Mouse (Mus musculus): ENCODE results near the gene Hamp.
"Not testable (repeated sequence)": the region's sequence is repeated elsewhere in the genome, so short reads cannot be mapped to it uniquely, and the experiment has no call there.

The Hamp gene

DNA sequence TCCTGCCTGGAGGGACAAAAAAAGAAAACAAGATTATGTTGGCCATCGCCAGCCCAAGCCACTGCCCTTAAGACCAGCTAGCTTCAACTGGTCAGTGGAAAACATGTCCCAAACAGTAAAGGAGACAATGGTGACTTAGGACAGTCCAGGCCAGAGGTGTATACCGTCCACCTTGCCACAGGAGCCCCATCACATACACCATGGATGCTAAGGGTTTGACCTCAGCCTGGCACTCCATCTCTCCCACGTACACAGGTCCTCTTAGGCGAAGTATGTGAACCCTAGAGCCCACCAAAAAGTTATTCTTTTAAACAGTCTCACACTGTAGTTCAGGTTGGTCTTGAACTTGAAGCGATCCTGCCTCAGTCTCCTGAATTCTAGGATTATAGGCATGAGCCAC is 19.0 kb upstream of the Hamp start:
- no peak for DNase-seq (ENCODE audit: low read depth, low spot score)

GRCm38 (mm10) chr7:30959786-30960349 is 16.0 kb upstream of the Hamp start:
- Histone ChIP-seq H3K36me3 (ENCODE audit: control insufficient read depth, insufficient read depth, low read length, poor library complexity, severe bottlenecking) (no peaks in the 10 kb centered on the region), H3K27me3 (ENCODE audit: control insufficient read depth, insufficient read depth, low read length, poor library complexity, severe bottlenecking) (no peaks in the 10 kb centered on the region)
- no peak for DNase-seq (ENCODE audit: low read depth, low spot score)

More for the DNA sequence above, 19.0 kb upstream of the Hamp start:
- H3K36me3 ChIP-seq (ENCODE audit: control insufficient read depth, insufficient read depth, low read length, poor library complexity, severe bottlenecking): no peaks in the 10 kb centered on the region
- no peaks in the 10 kb centered on the region for H3K27me3 ChIP-seq (ENCODE audit: control insufficient read depth, insufficient read depth, low read length, poor library complexity, severe bottlenecking)

GRCm38 (mm10) chr7:30958866-30959487 is 15.1 kb upstream of the Hamp start:
- no peak for DNase-seq (ENCODE audit: low read depth, low spot score)
- Histone ChIP-seq H3K36me3 (ENCODE audit: control insufficient read depth, insufficient read depth, low read length, poor library complexity, severe bottlenecking) (no peaks in the 10 kb centered on the region; the same call in 1 of the 2 replicates), H3K27me3 (ENCODE audit: control insufficient read depth, insufficient read depth, low read length, poor library complexity, severe bottlenecking) (no peaks in the 10 kb centered on the region)

DNA sequence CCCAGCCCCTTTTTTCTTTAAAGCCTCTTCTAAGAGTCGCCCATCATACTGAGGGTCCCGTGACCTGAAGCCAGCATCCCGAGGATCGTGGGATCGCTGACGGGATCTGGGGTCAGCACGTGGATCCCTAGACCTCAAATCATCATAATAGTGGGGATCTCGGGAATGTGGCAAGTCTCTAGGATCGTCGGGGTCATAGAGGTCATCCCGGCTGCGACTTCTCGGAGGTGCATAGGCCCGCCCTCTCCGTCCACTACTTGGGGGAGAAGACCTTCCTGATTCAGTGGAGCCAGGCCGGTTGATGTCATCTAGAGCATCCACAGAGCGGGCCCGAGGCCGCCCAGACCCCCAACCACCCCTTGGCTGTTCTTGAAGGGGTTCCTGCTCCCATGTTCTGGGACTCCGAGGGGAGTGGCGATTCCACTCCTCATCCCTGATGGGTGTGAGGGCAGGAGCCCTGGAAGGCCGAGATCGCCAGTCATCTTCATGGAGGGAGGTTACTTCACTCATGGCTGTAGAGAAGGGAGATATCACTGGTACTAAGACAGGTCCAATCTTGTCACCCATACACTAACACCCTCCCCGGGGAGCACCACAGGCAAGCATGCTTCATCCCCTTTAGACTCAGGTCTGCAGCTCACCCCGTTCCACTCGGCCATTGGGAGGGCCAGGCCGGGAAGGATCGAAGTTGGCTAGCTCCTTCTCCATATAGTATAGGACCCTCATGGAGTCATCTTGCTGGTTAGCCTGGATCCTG is 14.5 kb upstream of the Hamp start:
- H3K36me3 ChIP-seq (ENCODE audit: control insufficient read depth, insufficient read depth, low read length, poor library complexity, severe bottlenecking): peaks cover under 1% of the 10 kb centered on the region; the same call in 1 of the 2 replicates
- H3K27me3 ChIP-seq (ENCODE audit: control insufficient read depth, insufficient read depth, low read length, poor library complexity, severe bottlenecking): no peaks in the 10 kb centered on the region

GRCm38 (mm10) chr7:30957367-30957783 is 13.5 kb upstream of the Hamp start:
- no peaks in the 10 kb centered on the region for H3K27me3 ChIP-seq (ENCODE audit: control insufficient read depth, insufficient read depth, low read length, poor library complexity, severe bottlenecking)
- peak; percentile 93 for DNase-seq (ENCODE audit: low read depth, low spot score)
- peaks cover 5% of the 10 kb centered on the region for H3K36me3 ChIP-seq (ENCODE audit: control insufficient read depth, insufficient read depth, low read length, poor library complexity, severe bottlenecking)

More for the DNA sequence above, 14.5 kb upstream of the Hamp start:
- DNase-seq (ENCODE audit: low read depth, low spot score): no peak

DNA sequence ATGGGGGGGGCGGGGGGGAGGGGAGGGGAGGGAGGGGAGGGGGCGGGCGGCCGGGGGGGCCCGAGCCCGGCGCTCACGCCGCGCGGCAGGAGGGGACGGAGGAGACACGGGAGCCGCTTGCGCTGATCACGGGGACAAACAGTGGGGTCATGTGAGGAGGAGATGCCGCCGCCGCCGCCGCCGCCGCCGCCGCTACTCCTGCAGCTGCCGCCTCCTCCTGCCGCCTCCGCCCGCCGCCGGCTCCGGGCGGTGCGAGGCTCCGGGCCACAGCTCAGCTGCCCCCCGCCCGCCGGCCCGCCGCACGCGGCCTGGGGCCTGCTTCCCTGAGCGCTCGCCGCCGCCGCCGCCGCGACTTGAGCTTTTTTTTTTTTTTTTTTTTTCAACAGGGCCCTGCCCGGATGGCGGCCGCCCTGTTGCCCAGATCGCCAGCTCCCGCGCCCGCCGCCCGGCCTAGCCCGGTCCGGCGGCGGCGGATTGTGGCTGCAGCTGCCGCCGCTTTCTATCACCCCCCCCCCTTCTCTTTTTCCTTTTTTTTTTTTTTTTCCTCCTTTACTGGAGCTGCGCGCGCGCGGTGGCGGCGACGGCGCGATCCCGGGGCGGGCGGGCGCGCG is 13.0 kb upstream of the Hamp start, which contains the start of gene Usf2:
Gene Usf2 (minus strand): TSS at position 48 of the 611 bp plus-strand sequence.
- DNase-seq (ENCODE audit: low read depth, low spot score): peak; percentile 87
- no peaks in the 10 kb centered on the region for H3K27me3 ChIP-seq (ENCODE audit: control insufficient read depth, insufficient read depth, low read length, poor library complexity, severe bottlenecking)
- peaks cover 5% of the 10 kb centered on the region for H3K36me3 ChIP-seq (ENCODE audit: control insufficient read depth, insufficient read depth, low read length, poor library complexity, severe bottlenecking)

GRCm38 (mm10) chr7:30956357-30956751 is 12.5 kb upstream of the Hamp start:
- no peaks in the 10 kb centered on the region for H3K27me3 ChIP-seq (ENCODE audit: control insufficient read depth, insufficient read depth, low read length, poor library complexity, severe bottlenecking)
- DNase-seq (ENCODE audit: low read depth, low spot score): no peak

DNA sequence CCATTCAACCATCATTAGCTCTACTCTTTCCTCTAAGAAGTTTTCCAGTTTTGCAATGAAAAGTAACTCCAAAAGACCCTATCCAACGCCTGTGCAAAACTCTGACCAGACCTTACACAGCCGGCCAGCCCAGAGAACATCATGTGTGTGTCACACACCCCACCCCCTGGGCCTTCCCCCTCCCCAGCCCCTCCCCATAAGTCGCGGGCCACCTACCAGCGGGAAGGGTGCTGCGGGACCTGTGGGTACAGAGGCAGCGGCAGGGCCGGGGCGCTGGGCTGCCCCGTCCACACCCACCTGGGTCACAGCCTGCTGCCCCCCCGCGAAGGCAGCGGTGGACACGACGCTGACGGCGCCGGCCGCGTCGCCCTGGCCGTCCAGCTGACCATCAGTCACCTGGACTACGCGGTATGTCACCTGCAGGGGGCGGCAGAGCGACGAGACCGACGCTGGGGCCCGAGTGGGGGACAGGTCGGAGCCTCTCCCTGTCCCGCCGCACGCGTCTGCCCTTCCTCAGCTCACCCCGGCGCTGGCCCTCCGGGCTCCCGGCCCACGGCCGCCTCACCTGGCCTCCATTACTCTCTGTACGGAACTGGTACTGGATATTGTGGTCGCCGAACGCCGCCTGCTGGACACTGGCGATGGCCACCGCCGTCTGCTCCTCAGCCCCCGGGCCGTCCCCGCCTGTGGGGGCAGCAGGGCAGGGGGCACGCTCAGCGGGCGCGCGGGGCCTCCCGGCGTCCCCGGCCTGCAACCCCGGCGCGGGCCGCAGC is 11.9 kb upstream of the Hamp start:
- H3K36me3 ChIP-seq (ENCODE audit: control insufficient read depth, insufficient read depth, low read length, poor library complexity, severe bottlenecking): peaks cover 5% of the 10 kb centered on the region
- peak; percentile 83 for DNase-seq (ENCODE audit: low read depth, low spot score)
- H3K27me3 ChIP-seq (ENCODE audit: control insufficient read depth, insufficient read depth, low read length, poor library complexity, severe bottlenecking): no peaks in the 10 kb centered on the region

More at GRCm38 (mm10) chr7:30956357-30956751, 12.5 kb upstream of the Hamp start:
- H3K36me3 ChIP-seq (ENCODE audit: control insufficient read depth, insufficient read depth, low read length, poor library complexity, severe bottlenecking): peaks cover 5% of the 10 kb centered on the region

- DNase-seq (ENCODE audit: low read depth, low spot score): no peak
- H3K36me3 ChIP-seq (ENCODE audit: control insufficient read depth, insufficient read depth, low read length, poor library complexity, severe bottlenecking): peaks cover 5% of the 10 kb centered on the region
- no peaks in the 10 kb centered on the region for H3K27me3 ChIP-seq (ENCODE audit: control insufficient read depth, insufficient read depth, low read length, poor library complexity, severe bottlenecking)
These were observed 11.2 kb upstream of the Hamp start for GRCm38 (mm10) chr7:30954971-30955520.

DNA sequence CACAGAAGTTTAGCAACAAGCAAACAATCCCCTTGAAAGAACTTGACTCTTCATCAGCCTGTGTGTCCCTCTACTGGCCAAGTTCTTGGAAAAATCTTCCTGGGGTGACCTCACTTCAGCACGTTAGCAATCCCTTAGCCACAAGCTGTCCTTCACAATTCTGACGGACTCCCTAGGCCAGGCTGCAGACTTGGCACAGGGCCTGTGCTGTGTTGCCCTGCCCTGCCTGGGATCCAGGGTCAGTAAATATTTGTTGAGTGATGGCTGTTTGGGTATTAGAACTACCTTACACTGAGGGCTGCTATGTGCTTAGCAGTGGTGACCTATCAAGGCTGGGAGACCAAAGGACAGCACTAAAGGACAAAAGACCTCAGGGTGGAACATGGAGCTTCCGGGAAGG is 10.2 kb upstream of the Hamp start:
- Histone ChIP-seq H3K36me3 (ENCODE audit: control insufficient read depth, insufficient read depth, low read length, poor library complexity, severe bottlenecking) (peaks cover 6% of the 10 kb centered on the region), H3K27me3 (ENCODE audit: control insufficient read depth, insufficient read depth, low read length, poor library complexity, severe bottlenecking) (no peaks in the 10 kb centered on the region)
- no peak for DNase-seq (ENCODE audit: low read depth, low spot score)

- DNase-seq (ENCODE audit: low read depth, low spot score): no peak
- no peaks in the 10 kb centered on the region for H3K27me3 ChIP-seq (ENCODE audit: control insufficient read depth, insufficient read depth, low read length, poor library complexity, severe bottlenecking)
- H3K36me3 ChIP-seq (ENCODE audit: control insufficient read depth, insufficient read depth, low read length, poor library complexity, severe bottlenecking): peaks cover 8% of the 10 kb centered on the region
These were observed 9.6 kb upstream of the Hamp start for GRCm38 (mm10) chr7:30953459-30953858.

GRCm38 (mm10) chr7:30952441-30953265 is 8.8 kb upstream of the Hamp start:
- H3K36me3 ChIP-seq (ENCODE audit: control insufficient read depth, insufficient read depth, low read length, poor library complexity, severe bottlenecking): peaks cover 8% of the 10 kb centered on the region
- H3K27me3 ChIP-seq (ENCODE audit: control insufficient read depth, insufficient read depth, low read length, poor library complexity, severe bottlenecking): no peaks in the 10 kb centered on the region
- DNase-seq (ENCODE audit: low read depth, low spot score): no peak

- H3K27me3 ChIP-seq (ENCODE audit: control insufficient read depth, insufficient read depth, low read length, poor library complexity, severe bottlenecking); H3K36me3 ChIP-seq (ENCODE audit: control insufficient read depth, insufficient read depth, low read length, poor library complexity, severe bottlenecking); DNase-seq (ENCODE audit: low read depth, low spot score): not testable (repeated sequence)
These were observed 6.1 kb upstream of the Hamp start for GRCm38 (mm10) chr7:30949902-30950301.
